Mouse (Mus musculus): ENCODE measurements around the gene Hdgfl3. TPM values are rescaled to one million over a fixed set of nuclear protein-coding genes. Genes with fewer than 3 reads are reported as not detected.

Gene Hdgfl3
- total and polyA plus RNA-seq, 3 experiments: 0.26 TPM; not detected in 2

DNA sequence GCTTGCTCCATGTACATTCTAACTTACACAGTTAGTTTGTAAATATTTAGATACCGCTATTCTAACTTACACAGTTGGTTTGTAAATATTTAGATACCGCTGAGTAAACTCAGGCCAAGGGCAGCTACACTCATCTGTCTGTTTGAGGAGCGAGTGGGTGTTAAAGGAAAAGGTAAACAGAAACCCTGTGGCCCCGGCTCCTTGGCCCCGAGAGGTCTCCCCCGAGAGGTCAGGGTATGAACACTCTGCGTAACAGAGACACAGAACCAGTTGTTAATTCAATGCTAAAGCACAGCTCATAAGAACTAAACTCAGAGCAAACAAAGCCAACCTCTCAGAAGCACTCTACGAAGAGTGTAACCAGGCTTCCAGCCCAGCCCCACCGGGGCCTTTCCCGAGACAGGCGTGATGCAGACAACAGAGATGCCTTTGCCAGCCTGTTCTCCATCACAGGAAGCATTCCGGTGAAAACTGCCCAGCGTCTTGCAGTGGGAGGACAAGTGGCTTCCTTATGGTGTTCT is 61.7 kb downstream of the Hdgfl3 start:
- Histone ChIP-seq H3K4me3 (ENCODE audit: control insufficient read depth in 1 of 2, insufficient read depth in 1 of 2, low read depth in 2 of 2, low read length in 2 of 2) (no peak overlapping the region), H3K27ac (ENCODE audit: control insufficient read depth, low read depth, low read length) (no peak overlapping the region), H3K9ac (ENCODE audit: control insufficient read depth, low read depth, low read length, poor library complexity, severe bottlenecking) (no peak overlapping the region), H3K36me3 (ENCODE audit: control insufficient read depth in 1 of 2, insufficient read depth in 2 of 2, low read length in 2 of 2) (peaks cover 0 to 8% of the 10 kb centered on the region in 2 experiments; a peak in 2 of 4 replicates), H3K9me3 (replicated peaks; ENCODE audit: insufficient read depth, low read length) (no peaks in the 10 kb centered on the region), H3K27me3 (ENCODE audit: control insufficient read depth in 1 of 2, insufficient read depth in 2 of 2, low read length in 2 of 2) (no peaks in the 10 kb centered on the region), H3K4me1 (ENCODE audit: control insufficient read depth in 1 of 2, insufficient read depth in 2 of 2, low read length in 2 of 2) (peaks cover 6 to 15% of the 10 kb centered on the region in 2 experiments), H3K79me2 (ENCODE audit: control insufficient read depth, insufficient read depth, low read length, poor library complexity) (no peaks in the 10 kb centered on the region)
- TF ChIP-seq SMC3 (IDR thresholded peaks at IDR 0.05; ENCODE audit: low read depth, low read length) (no peak), MAX (IDR thresholded peaks at IDR 0.05; ENCODE audit: low read length) (no peak), KAT2A (conservative IDR thresholded peaks at IDR 0.05; ENCODE audit: low read depth, low read length) (no peak), ZNF384 (IDR thresholded peaks at IDR 0.05; ENCODE audit: low read depth, low read length) (no peak), MEF2A (IDR thresholded peaks at IDR 0.05; ENCODE audit: extremely low read depth, insufficient replicate concordance, low read depth, low read length, poor library complexity, severe bottlenecking) (no peak), E2F4 (IDR thresholded peaks at IDR 0.05; ENCODE audit: borderline replicate concordance, low read depth, low read length) (no peak), ETS1 (IDR thresholded peaks at IDR 0.05; ENCODE audit: low read depth, low read length) (no peak), HCFC1 (IDR thresholded peaks at IDR 0.05; ENCODE audit: low read depth, low read length) (no peak), MXI1 (IDR thresholded peaks at IDR 0.05; ENCODE audit: low read depth, low read length) (no peak), BHLHE40 (IDR thresholded peaks at IDR 0.05; ENCODE audit: borderline replicate concordance, low read depth, low read length) (no peak), CHD1 (IDR thresholded peaks at IDR 0.05; ENCODE audit: low read depth, low read length) (no peak), MYB (IDR thresholded peaks at IDR 0.05; ENCODE audit: low read depth, low read length) (no peak), SIN3A (IDR thresholded peaks at IDR 0.05; ENCODE audit: low read length) (no peak), NRF1 (IDR thresholded peaks at IDR 0.05; ENCODE audit: insufficient read depth, low read depth, low read length, poor library complexity, severe bottlenecking) (no peak), MYC (IDR thresholded peaks at IDR 0.05; ENCODE audit: low read depth, low read length) (no peak), POLR2A (IDR thresholded peaks at IDR 0.05; ENCODE audit: control insufficient read depth in 1 of 2, insufficient read depth in 1 of 2, low read depth in 1 of 2, low read length in 2 of 2, poor library complexity in 1 of 2) (no peak), POLR2AphosphoS5 (IDR thresholded peaks at IDR 0.05; ENCODE audit: borderline replicate concordance, low read depth, low read length) (no peak), GABPA (IDR thresholded peaks at IDR 0.05; ENCODE audit: low read depth, low read length) (no peak)
- no peak for DNase-seq (ENCODE audit: low read depth, low spot score)

GRCm38 (mm10) chr7:81868158-81868557 is 66.1 kb downstream of the Hdgfl3 start:
- H3K4me3 ChIP-seq (ENCODE audit: control insufficient read depth in 1 of 2, insufficient read depth in 1 of 2, low read depth in 2 of 2, low read length in 2 of 2): no peak overlapping the region
- no peaks in the 10 kb centered on the region for H3K36me3 ChIP-seq (ENCODE audit: control insufficient read depth in 1 of 2, insufficient read depth in 2 of 2, low read length in 2 of 2)
- TF ChIP-seq JUND (IDR thresholded peaks at IDR 0.05; ENCODE audit: low read depth, low read length): no peak
- TF ChIP-seq CTCF (IDR thresholded peaks at IDR 0.05 in 2 of 3, conservative IDR thresholded peaks at IDR 0.05 in 1 of 3; ENCODE audit: control insufficient read depth in 1 of 3, insufficient read depth in 1 of 3, low read depth in 2 of 3, low read length in 3 of 3, poor library complexity in 1 of 3, severe bottlenecking in 1 of 3): peak; percentile 80 to 94 (median 85)
- TF ChIP-seq RAD21 (IDR thresholded peaks at IDR 0.05; ENCODE audit: low read depth, low read length): peak; percentile 53
- peak; percentile 78 for TF ChIP-seq SMC3 (IDR thresholded peaks at IDR 0.05; ENCODE audit: low read depth, low read length)
- no peak for TF ChIP-seq GATA1 (IDR thresholded peaks at IDR 0.05; ENCODE audit: low read depth, low read length)
- peak; percentile 59 for TF ChIP-seq ZC3H11A (IDR thresholded peaks at IDR 0.05; ENCODE audit: low read depth, low read length)
- H3K79me2 ChIP-seq (ENCODE audit: control insufficient read depth, insufficient read depth, low read length, poor library complexity): no peaks in the 10 kb centered on the region
- no peaks in the 10 kb centered on the region for H3K27me3 ChIP-seq (ENCODE audit: control insufficient read depth in 1 of 2, insufficient read depth in 2 of 2, low read length in 2 of 2)
- H3K27ac ChIP-seq (ENCODE audit: control insufficient read depth, low read depth, low read length): no peak overlapping the region
- peak; percentile 64 for DNase-seq (ENCODE audit: low read depth, low spot score)
- H3K4me1 ChIP-seq (ENCODE audit: control insufficient read depth in 1 of 2, insufficient read depth in 2 of 2, low read length in 2 of 2): 0 out of 4 replicates have a peak, but pooled peaks cover 0 to 6% of the 10 kb centered on the region in 2 experiments
- no peaks in the 10 kb centered on the region for H3K9me3 ChIP-seq (replicated peaks; ENCODE audit: insufficient read depth, low read length)
- H3K9ac ChIP-seq (ENCODE audit: control insufficient read depth, low read depth, low read length, poor library complexity, severe bottlenecking): no peak overlapping the region

Data from MEL (cell line).